Mouse (Mus musculus): ENCODE data around the gene Armh3. TPM values are rescaled to one million over a fixed set of nuclear protein-coding genes. Genes with fewer than 3 reads are reported as not detected.
"Not testable (repeated sequence)": the region's sequence is repeated elsewhere in the genome, so short reads cannot be mapped to it uniquely, and the experiment has no call there.

Armh3 gene
- polyA plus RNA-seq, 1 experiment from 2014 or later: 18.5 TPM

GRCm38 (mm10) chr19:45813801-45814200, 184.5 kb downstream of the Armh3 start:
- no peaks in the 10 kb centered on the region for H3K9me3 ChIP-seq
- peak; percentile 49 for DNase-seq (ENCODE audit: extremely low spot score, low spot score)
- no peak overlapping the region for H3K4me3 ChIP-seq
- H3K36me3 ChIP-seq (replicated peaks): peaks cover 5% of the 10 kb centered on the region; the same call in 1 of the 2 replicates
- 12% methylated on average over 12 of the region's 12 CpGs for WGBS
- peaks cover 74% of the 10 kb centered on the region for H3K27me3 ChIP-seq (ENCODE audit: poor library complexity, severe bottlenecking)
- H3K27ac ChIP-seq: no peak overlapping the region
- H3K4me1 ChIP-seq: peaks cover 68% of the 10 kb centered on the region

GRCm38 (mm10) chr19:45813263-45813662, 185.0 kb downstream of the Armh3 start:
- DNase-seq (ENCODE audit: extremely low spot score, low spot score): peak; percentile 81
- Histone ChIP-seq H3K27me3 (ENCODE audit: poor library complexity, severe bottlenecking) (peaks cover 74% of the 10 kb centered on the region), H3K4me3 (no peak overlapping the region), H3K36me3 (replicated peaks) (peaks cover under 1% of the 10 kb centered on the region; the same call in 1 of the 2 replicates), H3K9me3 (no peaks in the 10 kb centered on the region), H3K4me1 (peaks cover 64% of the 10 kb centered on the region), H3K27ac (no peak overlapping the region)
- WGBS: 8% methylated on average over 11 of the region's 11 CpGs

GRCm38 (mm10) chr19:45812673-45813252, 185.5 kb downstream of the Armh3 start:
- peaks cover 70% of the 10 kb centered on the region for H3K27me3 ChIP-seq (ENCODE audit: poor library complexity, severe bottlenecking)
- H3K4me3 ChIP-seq: peak overlapping the region; percentile 47
- H3K9me3 ChIP-seq: no peaks in the 10 kb centered on the region
- peaks cover 61% of the 10 kb centered on the region for H3K4me1 ChIP-seq
- no peak overlapping the region for H3K27ac ChIP-seq
- DNase-seq (ENCODE audit: extremely low spot score, low spot score): no peak
- WGBS: 21% methylated on average over 8 of the region's 8 CpGs
- H3K36me3 ChIP-seq (replicated peaks): no peaks in the 10 kb centered on the region

GRCm38 (mm10) chr19:45812115-45812514, 186.2 kb downstream of the Armh3 start:
- peak; percentile 62 for DNase-seq (ENCODE audit: extremely low spot score, low spot score)
- Histone ChIP-seq H3K4me3 (peak overlapping the region; percentile 47), H3K36me3 (replicated peaks) (no peaks in the 10 kb centered on the region), H3K9me3 (no peaks in the 10 kb centered on the region), H3K27me3 (ENCODE audit: poor library complexity, severe bottlenecking) (peaks cover 64% of the 10 kb centered on the region), H3K4me1 (peaks cover 54% of the 10 kb centered on the region), H3K27ac (no peak overlapping the region)
- WGBS: 2% methylated on average over 16 of the region's 16 CpGs

GRCm38 (mm10) chr19:45811028-45811674, 187.1 kb downstream of the Armh3 start:
- no peaks in the 10 kb centered on the region for H3K36me3 ChIP-seq (replicated peaks)
- 74% methylated on average over 12 of the region's 12 CpGs for WGBS
- peaks cover 45% of the 10 kb centered on the region for H3K4me1 ChIP-seq
- H3K4me3 ChIP-seq: no peak overlapping the region
- DNase-seq (ENCODE audit: extremely low spot score, low spot score): no peak
- H3K27me3 ChIP-seq (ENCODE audit: poor library complexity, severe bottlenecking): peaks cover 55% of the 10 kb centered on the region
- H3K9me3 ChIP-seq: no peaks in the 10 kb centered on the region
- H3K27ac ChIP-seq: no peak overlapping the region

- Histone ChIP-seq H3K27me3 (ENCODE audit: poor library complexity, severe bottlenecking) (peaks cover 35% of the 10 kb centered on the region), H3K27ac (no peak overlapping the region), H3K4me1 (peaks cover 33% of the 10 kb centered on the region), H3K36me3 (replicated peaks) (no peaks in the 10 kb centered on the region), H3K9me3 (no peaks in the 10 kb centered on the region), H3K4me3 (no peak overlapping the region)
- WGBS: 93% methylated on average over 4 of the region's 4 CpGs
- DNase-seq (ENCODE audit: extremely low spot score, low spot score): no peak
Measured at GRCm38 (mm10) chr19:45807732-45808131, 190.6 kb downstream of the Armh3 start.

GRCm38 (mm10) chr19:45805817-45806216, 192.5 kb downstream of the Armh3 start:
- peaks cover 16% of the 10 kb centered on the region for H3K4me1 ChIP-seq
- not testable (repeated sequence) for H3K36me3 ChIP-seq (replicated peaks); H3K27ac ChIP-seq; DNase-seq (ENCODE audit: extremely low spot score, low spot score); H3K9me3 ChIP-seq; H3K4me3 ChIP-seq
- peaks cover 16% of the 10 kb centered on the region for H3K27me3 ChIP-seq (ENCODE audit: poor library complexity, severe bottlenecking)
- 95% methylated on average over 6 of the region's 6 CpGs for WGBS

GRCm38 (mm10) chr19:45804593-45805368, 193.5 kb downstream of the Armh3 start:
- no peaks in the 10 kb centered on the region for H3K9me3 ChIP-seq
- peak overlapping the region; percentile 8 for H3K4me3 ChIP-seq
- H3K27ac ChIP-seq: no peak overlapping the region
- peaks cover 14% of the 10 kb centered on the region; the same call in 1 of the 2 replicates for H3K27me3 ChIP-seq (ENCODE audit: poor library complexity, severe bottlenecking)
- H3K36me3 ChIP-seq (replicated peaks): no peaks in the 10 kb centered on the region
- no peak for DNase-seq (ENCODE audit: extremely low spot score, low spot score)
- H3K4me1 ChIP-seq: peaks cover 16% of the 10 kb centered on the region
- 23% methylated on average over 12 of the region's 12 CpGs for WGBS

GRCm38 (mm10) chr19:45803408-45803807, 194.9 kb downstream of the Armh3 start:
- Histone ChIP-seq H3K27me3 (ENCODE audit: poor library complexity, severe bottlenecking) (peaks cover 14% of the 10 kb centered on the region; the same call in 1 of the 2 replicates), H3K36me3 (replicated peaks) (no peaks in the 10 kb centered on the region), H3K4me3 (no peak overlapping the region), H3K4me1 (peaks cover 16% of the 10 kb centered on the region), H3K9me3 (no peaks in the 10 kb centered on the region), H3K27ac (no peak overlapping the region)
- DNase-seq (ENCODE audit: extremely low spot score, low spot score): no peak
- WGBS: 34% methylated on average over 4 of the region's 4 CpGs

- WGBS: 78% methylated on average over 4 of the region's 4 CpGs
- no peak for DNase-seq (ENCODE audit: extremely low spot score, low spot score)
- no peak overlapping the region for H3K27ac ChIP-seq
Measured at GRCm38 (mm10) chr19:45802702-45803101, 195.6 kb downstream of the Armh3 start.

GRCm38 (mm10) chr19:45796879-45797278, 201.4 kb downstream of the Armh3 start:
- H3K27ac ChIP-seq: no peak overlapping the region
- DNase-seq (ENCODE audit: extremely low spot score, low spot score): no peak
- WGBS: 75% methylated on average over 15 of the region's 15 CpGs

More at GRCm38 (mm10) chr19:45802702-45803101, 195.6 kb downstream of the Armh3 start:
- Histone ChIP-seq H3K4me3 (no peak overlapping the region), H3K27me3 (ENCODE audit: poor library complexity, severe bottlenecking) (peaks cover 14% of the 10 kb centered on the region; the same call in 1 of the 2 replicates), H3K9me3 (no peaks in the 10 kb centered on the region), H3K36me3 (replicated peaks) (no peaks in the 10 kb centered on the region), H3K4me1 (peaks cover 16% of the 10 kb centered on the region)

GRCm38 (mm10) chr19:45796061-45796556, 202.2 kb downstream of the Armh3 start:
- H3K27ac ChIP-seq: peak overlapping the region; percentile 66
- WGBS: 8% methylated on average over 15 of the region's 15 CpGs
- H3K36me3 ChIP-seq (replicated peaks): no peaks in the 10 kb centered on the region
- peaks cover 12% of the 10 kb centered on the region for H3K27me3 ChIP-seq (ENCODE audit: poor library complexity, severe bottlenecking)
- H3K9me3 ChIP-seq: no peaks in the 10 kb centered on the region
- peaks cover 17% of the 10 kb centered on the region for H3K4me1 ChIP-seq
- peak; percentile 47 for DNase-seq (ENCODE audit: extremely low spot score, low spot score)
- peak overlapping the region; percentile 51 for H3K4me3 ChIP-seq

More at GRCm38 (mm10) chr19:45796879-45797278, 201.4 kb downstream of the Armh3 start:
- no peak overlapping the region for H3K4me3 ChIP-seq
- no peaks in the 10 kb centered on the region for H3K36me3 ChIP-seq (replicated peaks)
- H3K27me3 ChIP-seq (ENCODE audit: poor library complexity, severe bottlenecking): peaks cover 12% of the 10 kb centered on the region
- peaks cover 17% of the 10 kb centered on the region for H3K4me1 ChIP-seq
- H3K9me3 ChIP-seq: no peaks in the 10 kb centered on the region
